Mouse (Mus musculus) kidney, adult 8-10 months (tissue): Measurements from ENCODE around the gene Ston2.

Source experiments
- DNase-seq, 2 experiments: peaks; one replicate each; pipeline ENCODE4 v3.0.0; 2022

Gene Ston2

GRCm38 (mm10) chr12:91696231-91696630, 92.0 kb downstream of the Ston2 start:
- DNase-seq = peak; percentile 58 to 66

DNA sequence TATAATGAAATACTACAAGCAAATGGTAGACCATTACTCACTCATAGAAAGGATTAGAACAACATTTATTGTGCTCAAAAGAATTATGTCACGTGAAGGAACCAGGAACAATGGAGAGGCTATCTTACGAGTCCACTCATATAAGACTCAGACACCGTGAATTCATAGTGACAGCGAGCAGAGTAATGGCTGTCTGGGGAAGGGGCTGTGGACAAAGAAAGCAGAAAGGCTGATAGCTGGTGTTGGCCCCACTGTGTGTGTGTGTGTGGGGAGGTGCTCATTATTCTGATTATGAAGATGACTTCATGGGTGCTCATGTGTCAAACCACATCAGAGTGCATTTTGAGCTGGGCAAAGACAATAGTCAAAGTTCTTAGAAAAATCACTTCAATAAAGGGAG, 92.4 kb downstream of the Ston2 start:
- no peak for DNase-seq

- DNase-seq = no peak
Observed at GRCm38 (mm10) chr12:91694748-91695147, 93.4 kb downstream of the Ston2 start.

DNA sequence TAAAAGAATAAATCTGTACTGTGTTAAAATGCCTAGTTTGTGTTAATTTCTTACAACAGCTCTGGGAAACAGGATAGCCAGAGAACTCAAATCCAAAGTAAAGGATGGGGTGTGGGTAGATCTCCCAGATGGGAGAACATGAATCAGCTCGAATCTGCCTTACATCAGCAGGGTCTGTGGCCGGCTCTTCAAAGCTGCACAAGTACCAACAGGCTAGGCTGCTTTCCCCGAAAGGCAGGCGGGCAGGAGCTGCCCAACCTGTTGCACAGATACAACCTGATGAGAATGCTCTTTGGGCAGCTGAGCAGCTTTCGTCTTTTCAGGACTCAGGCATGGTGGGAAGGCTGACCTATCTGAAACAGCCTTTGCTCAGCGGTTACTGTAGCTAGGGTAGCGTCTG, 94.6 kb downstream of the Ston2 start:
- no peak for DNase-seq

- DNase-seq = no peak
Observed at GRCm38 (mm10) chr12:91692991-91693390, 95.2 kb downstream of the Ston2 start.

DNA sequence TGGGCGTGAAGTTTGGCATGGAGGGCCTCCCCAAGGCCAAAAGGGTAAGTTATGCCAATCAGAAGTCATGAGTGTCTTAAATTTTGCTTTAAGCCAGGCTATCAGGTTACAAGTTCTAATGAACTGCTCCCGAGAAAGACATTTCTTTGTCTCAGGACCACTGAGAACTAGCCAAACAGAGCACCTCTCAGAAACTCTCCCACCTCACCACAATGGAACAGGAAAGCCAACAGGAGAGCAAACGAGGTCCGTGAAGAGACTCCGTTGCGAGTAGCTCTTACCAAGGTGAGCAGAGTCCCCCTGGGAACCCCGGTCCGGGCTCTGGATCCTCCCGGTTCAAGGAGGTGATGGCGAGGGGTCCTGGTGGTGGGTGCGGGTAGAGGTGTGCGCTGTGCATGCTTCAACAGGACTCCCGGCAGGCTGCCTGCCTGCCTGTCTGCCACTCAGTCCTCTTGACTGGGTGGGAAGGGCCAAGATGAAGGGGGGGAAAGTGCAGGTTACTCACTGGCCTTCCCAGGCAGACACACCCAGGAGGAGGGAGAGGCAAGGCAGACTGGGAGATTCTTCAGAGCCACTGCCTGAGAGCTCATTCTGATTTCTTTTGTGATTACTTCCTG, 102.4 kb downstream of the Ston2 start:
- no peak for DNase-seq

GRCm38 (mm10) chr12:91684840-91685415, 103.3 kb downstream of the Ston2 start:
- DNase-seq = no peak

- no peak for DNase-seq
Observed at GRCm38 (mm10) chr12:91684101-91684839, 103.9 kb downstream of the Ston2 start.

- DNase-seq = no peak
Observed at GRCm38 (mm10) chr12:91683549-91684100, 104.6 kb downstream of the Ston2 start.

DNA sequence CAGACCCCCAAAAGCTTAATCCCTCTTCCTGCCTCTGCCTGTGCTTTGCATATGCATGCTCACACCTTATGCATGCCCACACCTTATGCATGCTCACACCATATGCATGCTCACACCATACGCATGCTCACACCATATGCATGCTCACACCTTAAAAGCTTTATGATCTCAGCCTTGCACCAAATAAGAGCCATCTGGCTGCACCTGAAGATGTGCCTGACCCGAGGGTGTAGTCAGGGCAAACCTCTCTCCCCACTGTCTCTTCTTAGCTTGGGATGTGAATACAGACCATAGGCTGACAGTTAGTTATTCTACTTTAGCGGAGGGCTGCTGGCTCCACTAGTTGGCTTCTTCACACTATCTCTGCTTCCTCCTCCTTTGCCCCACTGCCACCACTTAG, 105.1 kb downstream of the Ston2 start:
- no peak for DNase-seq

- no peak for DNase-seq
Observed at GRCm38 (mm10) chr12:91679320-91680064, 108.7 kb downstream of the Ston2 start.

- DNase-seq = no peak
Observed at GRCm38 (mm10) chr12:91675937-91676336, 112.2 kb downstream of the Ston2 start.

GRCm38 (mm10) chr12:91673141-91673540, 115.0 kb downstream of the Ston2 start:
- DNase-seq = peak; percentile 27

- DNase-seq = no peak
Observed at GRCm38 (mm10) chr12:91672528-91672927, 115.7 kb downstream of the Ston2 start.

DNA sequence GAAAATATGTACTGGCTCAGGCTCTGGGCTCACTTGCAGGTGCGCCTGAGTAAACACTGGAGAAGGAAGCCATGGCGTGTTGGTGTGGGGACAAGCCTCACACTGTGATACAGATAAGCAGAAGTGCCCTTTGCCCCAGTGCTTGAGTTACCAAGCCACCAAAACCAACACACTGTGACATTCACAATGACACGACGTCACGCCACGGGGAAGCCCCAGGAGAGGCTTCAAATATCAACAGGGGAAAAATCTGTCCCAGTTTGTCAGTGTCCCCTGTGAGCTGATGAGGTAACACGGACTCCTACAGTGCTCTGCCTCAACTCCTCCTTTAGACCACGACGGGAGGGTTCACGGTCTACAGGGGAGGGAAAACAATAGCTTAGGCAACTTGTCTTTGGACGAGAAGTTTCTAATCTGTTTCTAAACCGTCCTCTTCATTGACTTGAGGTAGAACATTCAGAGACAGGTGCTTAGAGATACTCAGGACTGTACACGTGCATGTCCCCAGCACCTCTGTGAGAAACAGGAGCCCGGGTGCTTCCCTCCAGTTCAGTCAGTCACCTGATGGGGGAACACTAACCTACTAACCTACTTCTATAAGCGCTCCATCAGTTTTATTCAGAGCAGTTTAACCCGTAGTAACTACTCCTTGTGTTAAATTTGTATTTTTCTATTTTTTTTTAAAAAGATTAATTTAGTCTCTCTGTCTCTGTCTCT, 119.5 kb downstream of the Ston2 start:
- DNase-seq = no peak

DNA sequence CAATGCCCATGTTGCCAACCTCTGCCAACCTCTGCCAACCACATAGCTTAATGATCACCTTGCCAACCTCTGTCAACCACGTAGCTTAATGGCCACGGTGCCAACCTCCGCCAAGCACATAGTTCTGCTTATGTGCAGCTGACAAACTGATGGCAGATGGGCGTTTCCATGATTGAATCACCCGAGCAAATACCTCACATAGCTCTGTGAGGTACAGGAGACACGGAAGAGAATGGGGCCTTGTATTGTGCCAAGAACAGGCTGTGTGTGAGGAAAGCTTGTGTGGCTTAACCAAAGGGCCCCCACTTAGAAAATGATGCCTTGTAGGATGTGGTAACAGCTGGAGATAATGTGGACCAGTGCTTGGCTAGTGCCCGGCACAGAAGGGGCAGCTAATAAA, 120.4 kb downstream of the Ston2 start:
- peak in 1 of 2 experiments; percentile 16 for DNase-seq

GRCm38 (mm10) chr12:91666607-91667006, 121.6 kb downstream of the Ston2 start:
- no peak for DNase-seq

- no peak for DNase-seq
Observed at GRCm38 (mm10) chr12:91665431-91665830, 122.8 kb downstream of the Ston2 start.

GRCm38 (mm10) chr12:91663260-91663659, 124.9 kb downstream of the Ston2 start:
- no peak for DNase-seq

GRCm38 (mm10) chr12:91662844-91663243, 125.3 kb downstream of the Ston2 start:
- no peak for DNase-seq

- DNase-seq = no peak
Observed at GRCm38 (mm10) chr12:91660640-91661417, 127.4 kb downstream of the Ston2 start.
